Mouse (Mus musculus) neutrophil, adult 5-6 weeks (primary cell): Measurements from ENCODE around the gene Dolk. TPM values are rescaled to one million over a fixed set of nuclear protein-coding genes. Genes with fewer than 3 reads are reported as not detected.
A peak's percentile ranks its signal among the peaks of the same experiment; 100 is the strongest.

Experiments
- ATAC-seq: fragments of 151-379, 151-347 bp; 2 replicates; pipeline ENCODE4 v1.8.0; 2017; ENCODE audit warnings: mild to moderate bottlenecking, moderate TSS enrichment; ENCODE audit not compliant: insufficient number of reproducible peaks, poor library complexity, low FRiP score, severe bottlenecking; ENCODE audit errors: extremely low read depth
- total RNA-seq: library from RNA; stranded (forward); fragments of 200-1000 nt; gene quantifications from 2 replicates; pipeline ENCODE4 v1.2.3, GENCODE M21; 2017

Gene Dolk
- 9.0 and 10.3 TPM in 2 replicates for total RNA-seq

DNA sequence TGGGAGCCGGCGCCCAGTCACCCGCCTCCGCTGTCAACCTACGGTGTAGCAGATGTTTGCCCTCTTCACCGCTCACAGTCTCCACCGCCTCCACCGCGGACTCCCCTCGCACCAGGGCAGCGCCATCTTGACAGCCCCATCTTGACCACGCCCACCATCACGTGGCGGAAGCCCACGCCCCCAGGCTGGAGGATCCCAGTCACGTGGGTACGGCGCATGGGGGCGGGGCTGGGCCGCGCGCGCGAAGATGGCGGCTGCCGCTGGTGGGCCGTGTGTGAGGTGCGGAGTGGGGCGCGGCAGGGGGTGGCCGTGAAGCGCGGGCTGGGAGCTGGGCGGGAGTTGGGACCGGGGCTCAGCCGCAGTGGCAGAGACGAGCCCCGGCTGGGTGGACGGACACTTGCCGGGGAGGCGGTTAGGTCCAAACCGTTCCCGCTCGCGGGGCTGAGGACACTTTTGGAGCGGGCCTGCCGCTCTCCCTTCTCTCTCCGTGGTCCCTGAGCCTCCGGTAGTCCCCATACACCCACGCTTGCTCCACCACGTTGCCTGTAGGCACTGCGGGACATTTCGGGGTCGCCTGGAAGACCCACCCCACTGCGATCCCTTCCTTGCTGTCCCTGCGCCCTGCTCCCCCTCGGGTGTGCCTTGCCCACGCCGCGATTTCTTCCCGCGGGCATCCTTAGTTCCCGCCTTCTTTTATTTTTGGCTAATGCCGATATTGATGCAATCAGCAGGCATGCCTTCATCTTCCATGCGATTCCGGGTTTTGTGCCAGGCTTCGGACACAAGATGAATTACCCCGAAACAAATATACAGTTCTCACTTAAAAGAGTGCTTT, at the start of gene Dolk, which contains the start of gene Nup188:
TSS of gene Dolk (minus strand) at position 143 of the 835 bp plus-strand sequence.
TSS of gene Nup188 (plus strand) at position 206 of the 835 bp plus-strand sequence.
- peak; percentile 83 for ATAC-seq

DNA sequence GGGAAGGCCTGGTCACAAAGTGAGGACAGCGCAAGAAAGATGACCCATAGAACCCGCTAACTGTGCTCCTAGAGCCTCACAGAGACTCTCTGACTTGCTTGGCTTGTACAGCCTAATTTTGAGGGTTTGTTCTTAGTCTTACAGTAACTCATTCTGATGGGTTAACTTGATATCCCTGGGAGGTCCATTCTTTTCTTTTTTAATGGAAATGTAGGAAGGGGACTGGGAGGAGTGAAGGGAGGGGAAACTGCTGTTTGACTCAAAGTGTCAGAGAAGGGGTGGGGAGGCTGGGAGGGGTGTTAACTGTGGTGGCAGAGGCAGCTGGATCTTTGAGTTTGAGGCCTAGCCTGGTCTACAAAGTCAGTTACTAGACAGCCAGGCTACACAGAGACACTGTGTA, 49.2 kb upstream of the Dolk start:
- no peak for ATAC-seq

DNA sequence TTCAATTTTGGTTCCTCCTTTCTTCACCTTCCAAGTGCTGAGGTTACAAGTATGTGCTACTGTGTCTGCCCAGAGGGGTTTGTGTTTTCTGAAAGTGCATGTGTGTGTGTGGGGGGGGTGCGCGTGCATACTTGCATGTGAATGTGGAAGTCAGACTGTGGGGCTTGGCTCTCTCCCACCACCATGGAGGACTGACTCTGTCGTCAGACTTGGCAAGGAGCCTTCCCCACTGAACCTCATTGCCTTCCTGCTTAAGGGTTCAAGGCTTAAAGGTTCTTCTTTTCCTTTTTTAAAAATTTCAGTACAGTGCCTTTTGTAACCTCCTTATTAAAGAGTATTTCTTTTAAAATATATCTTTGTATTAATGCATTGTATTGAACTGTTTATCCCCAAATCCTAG, 42.7 kb upstream of the Dolk start:
- ATAC-seq: no peak

DNA sequence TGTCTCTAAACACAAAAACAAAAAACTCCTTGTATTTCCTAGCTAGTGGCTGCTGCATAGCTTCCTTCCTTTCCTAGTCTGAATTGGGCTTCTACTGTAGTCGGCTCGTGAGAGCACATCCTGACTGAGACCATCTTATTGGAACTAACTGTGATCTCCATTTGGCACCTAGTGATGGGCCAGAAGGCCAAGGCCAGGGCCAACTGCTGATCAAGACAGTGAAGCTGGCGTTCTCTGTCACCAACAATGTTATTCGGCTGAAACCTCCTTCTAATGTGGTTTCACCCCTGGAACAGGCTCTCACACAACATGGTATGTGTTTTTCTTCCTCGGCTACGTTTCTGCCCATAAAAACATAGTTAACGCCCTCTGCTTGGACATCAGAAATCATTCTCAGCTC, 41.1 kb upstream of the Dolk start:
- ATAC-seq: no peak

DNA sequence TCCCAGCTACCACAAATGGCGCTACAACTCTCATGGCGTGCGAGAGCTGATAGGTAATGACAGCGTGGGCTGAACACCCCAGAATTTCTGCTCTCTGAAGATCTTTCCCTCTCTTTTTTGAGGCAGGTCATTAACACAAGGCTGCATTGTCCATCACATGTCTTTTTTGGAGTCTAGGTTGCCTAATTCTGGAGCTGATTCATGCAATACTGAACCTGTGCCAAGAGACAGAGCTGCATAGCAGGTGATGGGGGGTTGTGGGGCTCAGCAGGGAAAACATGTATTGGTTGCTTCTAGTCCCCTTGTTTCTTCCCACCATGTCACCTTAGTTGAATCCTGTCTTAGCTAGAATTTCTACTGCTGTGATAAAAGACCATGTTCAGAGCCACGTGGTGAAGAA, 39.2 kb upstream of the Dolk start:
- no peak for ATAC-seq

DNA sequence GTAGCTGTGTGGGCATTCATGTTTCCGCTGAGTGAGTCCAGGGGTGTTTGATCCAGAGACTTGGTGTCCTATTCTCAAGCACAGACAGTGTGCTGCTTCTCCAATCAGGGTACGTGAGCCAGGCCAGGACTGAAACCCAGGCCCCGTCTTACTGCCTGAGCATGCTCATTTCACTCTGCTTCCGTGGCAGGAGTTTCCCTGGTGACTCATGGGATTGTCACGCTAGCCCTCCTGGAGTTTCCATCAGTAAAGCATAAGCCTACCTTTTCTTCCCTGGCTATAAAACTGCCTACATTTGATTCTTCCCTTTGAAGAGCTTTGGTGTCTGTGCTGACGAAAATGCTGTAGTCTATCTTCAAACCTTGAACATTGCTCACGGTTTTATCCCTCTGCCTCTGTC, 37.0 kb upstream of the Dolk start:
- ATAC-seq: no peak

DNA sequence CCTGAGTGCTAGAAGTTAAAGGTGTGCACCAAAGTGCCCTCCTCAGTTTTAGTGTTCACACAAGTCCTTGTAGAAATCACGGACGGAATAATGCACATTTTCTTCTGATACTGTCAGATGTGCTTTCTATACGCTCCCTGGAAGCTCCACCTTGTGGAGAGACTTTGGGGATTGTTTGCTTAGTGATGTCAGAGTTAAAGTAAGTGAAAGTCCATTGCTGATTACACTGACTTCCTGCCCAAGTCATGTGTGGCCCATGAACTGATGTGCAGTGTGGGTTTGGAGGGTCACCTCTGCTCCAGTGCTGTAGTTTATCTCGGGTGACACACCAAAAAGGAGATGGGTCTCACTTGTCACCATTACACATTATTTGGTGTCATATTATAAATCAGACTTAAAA, 33.1 kb upstream of the Dolk start:
- no peak for ATAC-seq

DNA sequence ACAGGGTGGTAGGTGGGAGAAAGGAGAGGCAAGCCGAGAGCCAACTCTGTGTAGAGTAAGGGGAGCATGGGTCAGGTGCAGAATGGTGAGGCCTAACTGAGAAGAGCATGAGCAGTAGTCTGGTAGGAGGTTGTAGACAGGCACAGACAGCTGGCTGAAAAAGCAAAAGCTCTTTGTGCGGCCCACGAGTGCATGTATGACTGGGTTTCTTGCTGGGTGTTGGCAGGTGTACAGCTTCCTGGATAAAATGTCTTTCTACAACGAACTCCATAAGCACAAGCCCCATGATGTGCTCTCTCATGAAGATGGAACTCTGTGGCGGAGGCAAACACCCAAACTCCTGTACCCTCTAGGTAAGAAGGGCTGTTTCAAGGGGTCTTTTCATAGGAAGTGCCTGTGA, 30.8 kb upstream of the Dolk start:
- no peak for ATAC-seq

DNA sequence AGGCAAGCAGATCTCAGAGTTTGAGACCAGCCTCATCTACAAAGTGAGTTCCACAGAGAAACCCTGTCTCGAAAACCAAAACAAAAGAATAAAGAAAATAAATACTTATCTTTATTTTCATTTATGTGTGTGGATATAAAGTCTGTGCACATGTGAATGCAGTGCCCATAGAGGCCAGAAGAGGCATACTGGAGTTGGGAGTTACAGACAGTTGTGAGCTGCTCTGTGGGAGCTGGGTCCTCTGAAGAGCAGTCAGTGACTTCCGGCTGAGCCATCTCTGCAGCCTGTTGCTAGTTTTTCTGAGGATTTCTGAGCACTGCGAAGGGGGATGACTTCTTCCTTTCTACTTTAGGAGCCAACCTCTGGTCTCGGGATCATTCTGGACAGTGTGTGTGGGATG, 30.0 kb upstream of the Dolk start:
- no peak for ATAC-seq

DNA sequence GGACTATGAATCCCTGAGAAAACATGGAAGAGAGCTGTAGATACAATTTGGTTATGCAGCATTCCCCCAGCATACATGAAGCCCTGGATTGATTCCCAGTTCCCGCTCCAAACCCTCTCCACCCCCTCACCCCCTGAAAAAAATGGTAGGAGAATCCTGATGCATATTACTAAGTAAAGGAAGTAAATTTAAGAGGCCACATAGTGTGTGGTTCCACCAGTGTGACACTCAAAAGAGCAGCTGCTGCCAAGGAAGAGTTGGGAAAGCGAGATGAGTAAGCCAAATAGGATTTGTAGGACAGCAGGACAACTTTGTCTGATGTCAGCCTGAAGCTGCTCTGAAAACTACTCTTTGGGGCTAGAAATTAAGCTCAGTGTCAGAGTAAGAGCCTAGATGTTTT, 25.3 kb upstream of the Dolk start:
- ATAC-seq: no peak

DNA sequence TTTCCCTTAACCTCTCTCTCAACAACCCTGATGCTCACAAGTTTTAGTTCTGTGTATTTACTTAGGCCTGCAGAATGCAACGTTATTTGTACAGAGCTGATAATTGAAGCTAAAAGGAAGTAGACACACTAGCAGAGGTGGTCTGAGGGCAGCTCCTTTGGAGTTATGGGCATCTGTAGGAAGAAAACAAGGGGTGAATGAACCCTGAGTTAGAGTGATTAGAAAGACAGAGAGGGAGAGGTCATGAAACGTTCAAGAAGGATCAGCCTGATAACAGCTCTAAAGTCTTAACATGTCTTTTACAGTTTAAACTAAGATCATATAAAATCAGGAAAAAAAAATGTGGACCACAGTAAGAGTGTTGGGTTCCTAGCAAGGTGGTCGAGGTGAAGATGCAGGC, 23.2 kb upstream of the Dolk start:
- no peak for ATAC-seq

DNA sequence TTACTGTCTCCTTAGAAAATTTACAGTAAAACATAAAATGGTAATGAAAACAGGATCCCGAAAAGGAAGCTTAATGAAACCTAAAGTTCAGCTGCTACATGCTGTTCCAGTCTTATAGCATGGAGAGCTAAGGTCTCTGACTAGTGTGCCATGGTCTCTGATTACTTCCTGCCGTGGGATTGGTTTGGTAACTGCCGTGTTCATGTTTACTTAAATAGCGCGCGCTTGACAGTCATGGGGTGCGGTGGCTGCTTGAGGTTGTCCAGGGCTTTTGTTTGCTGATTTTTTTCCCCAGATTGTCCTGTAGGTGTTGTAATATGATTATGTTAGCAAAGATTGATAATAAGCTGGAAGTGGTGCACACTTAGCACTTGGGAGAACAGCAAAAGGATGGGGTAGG, 20.0 kb upstream of the Dolk start:
- no peak for ATAC-seq

DNA sequence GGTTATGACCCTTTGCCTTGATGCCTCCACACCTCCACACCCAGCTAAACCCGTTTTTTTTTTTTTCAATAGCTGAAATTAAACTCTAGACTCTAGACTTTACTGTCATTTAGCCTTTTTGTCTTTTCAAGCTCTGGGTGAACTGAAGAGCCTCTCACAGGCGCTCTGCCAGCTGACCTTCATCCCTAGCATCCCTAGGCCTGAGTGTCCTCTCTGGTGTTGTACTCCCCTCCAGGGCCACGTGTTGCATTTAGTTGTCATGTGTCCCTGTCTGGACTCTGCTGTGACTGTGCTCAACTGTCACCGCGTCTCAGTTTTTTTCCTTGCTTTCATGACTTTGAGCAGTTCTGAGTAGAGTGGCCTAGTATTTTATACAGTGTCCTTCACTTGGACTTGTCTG, 13.8 kb upstream of the Dolk start:
- ATAC-seq: no peak

DNA sequence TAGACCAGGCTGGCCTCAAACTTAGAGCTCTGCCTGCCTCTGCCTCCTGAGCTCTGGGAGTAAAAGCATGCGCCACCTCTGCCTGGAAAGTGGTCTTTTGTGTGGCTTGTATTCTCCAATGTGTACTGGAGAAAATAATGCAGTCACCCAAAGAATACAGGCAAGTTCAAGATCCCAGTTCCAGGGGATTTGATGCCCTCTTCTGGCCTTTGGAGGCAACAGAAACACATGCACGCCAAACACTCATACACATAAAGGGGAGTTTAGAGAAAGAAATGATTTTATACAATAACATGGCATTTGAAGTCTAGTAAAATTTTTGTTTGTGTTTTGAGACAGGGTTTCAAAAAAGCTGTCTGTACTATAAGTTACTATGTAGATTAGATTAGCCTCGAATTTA, 13.4 kb upstream of the Dolk start:
- no peak for ATAC-seq

DNA sequence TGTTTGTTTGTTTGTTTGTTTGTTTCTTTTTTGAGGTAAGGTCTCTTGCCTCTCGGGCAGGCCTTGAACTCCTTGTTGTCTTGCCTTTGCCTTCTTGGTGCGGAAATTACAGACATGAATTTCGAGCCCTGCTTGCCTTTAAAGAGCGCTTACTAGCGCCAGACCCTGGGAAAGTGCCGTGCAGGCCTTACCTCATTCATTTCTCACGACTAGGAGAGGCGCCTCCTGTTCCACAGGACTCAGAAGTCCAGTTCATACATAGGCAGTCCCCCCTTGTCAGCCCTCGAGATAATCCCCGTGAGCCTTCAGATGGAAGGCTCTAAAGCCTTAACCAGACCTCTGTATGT, 866 bp upstream of the Dolk start:
- ATAC-seq: no peak

DNA sequence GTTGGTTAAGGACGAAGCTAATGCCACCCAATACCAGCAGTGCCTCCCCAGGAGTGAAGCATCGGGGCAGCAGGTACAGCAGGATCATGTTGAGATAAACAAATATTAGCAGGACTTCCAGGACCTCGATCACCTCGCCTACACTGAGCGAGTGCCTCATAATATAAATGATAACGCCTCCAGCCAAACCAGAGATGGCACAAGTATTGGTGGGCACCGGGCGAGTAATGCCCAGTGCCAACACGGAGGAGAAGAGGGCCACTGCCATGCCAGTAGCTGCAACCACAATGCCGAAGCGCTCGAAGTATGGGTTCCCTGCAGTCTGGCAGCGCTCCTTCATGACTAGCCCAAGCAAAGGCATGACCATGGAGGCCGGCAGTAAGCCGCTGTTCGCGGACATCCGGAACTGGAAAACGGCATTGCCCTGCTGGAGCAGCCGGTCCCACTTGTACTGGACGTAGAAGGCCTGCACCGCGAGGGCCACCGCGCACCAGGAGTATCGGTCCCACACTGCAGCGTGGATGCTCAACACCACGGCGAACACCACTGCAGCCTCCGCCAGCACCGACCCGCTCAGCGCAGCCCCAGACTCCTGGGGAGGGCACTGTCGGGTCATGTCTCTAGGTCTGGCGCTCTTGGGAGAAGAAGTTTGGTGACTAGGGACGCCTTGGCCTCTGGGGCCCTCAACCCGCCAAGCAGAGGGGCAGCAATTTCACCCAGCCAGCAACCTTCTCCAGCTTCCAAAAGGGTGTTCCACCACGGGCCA, 535 bp downstream of the Dolk start:
- ATAC-seq: no peak

DNA sequence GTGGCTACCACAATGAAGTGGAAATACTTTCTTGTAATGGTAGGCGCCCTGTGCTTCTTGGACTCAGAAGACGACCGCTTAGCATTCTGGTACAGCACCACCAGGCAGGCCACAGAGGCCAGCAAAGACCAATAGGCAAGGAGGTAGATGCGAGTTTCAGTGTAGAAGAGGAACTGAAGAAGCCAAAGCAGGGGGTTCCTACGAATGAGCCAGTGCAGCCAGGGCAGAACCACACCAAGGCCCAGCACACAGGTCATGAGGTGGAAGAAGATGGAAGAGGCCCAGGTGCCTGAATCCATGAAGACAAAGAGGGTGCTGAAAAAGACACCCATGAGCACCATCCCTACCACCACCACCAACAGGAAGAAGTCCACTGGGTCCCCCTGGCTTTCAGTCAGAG, 1.1 kb downstream of the Dolk start:
- ATAC-seq: no peak

DNA sequence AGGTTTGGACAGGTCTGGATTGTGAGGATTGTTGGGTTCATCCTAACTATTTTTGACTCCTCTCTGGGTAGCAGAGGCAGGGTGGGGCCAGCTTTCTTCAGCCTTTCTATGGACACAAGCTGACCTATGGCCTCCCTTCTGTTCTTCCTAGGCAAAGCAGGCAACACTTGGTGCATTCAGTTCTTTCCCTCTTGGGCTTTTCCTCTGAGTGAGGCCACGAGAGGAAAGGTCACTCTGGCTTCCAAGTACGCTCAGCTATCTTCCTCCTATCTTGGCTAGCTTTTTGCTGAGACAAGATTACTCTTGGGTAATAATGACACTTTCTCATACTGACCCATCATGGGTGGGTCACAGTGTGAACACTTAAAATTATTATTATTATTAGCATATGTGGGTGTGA, 2.9 kb downstream of the Dolk start:
- no peak for ATAC-seq

DNA sequence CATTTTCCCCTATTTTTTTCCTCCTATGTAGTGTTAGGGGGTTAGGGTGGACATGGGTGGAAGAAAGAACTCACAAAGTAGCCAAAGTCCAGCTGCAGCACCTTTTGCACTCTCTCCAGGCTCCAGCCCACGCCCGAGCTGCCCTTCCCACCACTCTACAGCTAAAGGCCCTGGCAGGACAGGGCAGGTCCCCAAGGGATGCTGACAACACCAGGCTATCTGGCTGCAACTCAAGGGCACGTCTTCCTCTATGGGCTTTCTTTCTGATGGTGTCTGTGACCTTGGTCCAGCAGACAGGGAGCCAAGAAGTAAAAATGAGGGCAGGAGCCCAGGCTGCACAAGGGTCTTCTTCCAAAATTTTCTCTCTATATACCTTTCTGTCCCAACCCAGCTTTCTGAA, 4.5 kb downstream of the Dolk start:
- no peak for ATAC-seq

DNA sequence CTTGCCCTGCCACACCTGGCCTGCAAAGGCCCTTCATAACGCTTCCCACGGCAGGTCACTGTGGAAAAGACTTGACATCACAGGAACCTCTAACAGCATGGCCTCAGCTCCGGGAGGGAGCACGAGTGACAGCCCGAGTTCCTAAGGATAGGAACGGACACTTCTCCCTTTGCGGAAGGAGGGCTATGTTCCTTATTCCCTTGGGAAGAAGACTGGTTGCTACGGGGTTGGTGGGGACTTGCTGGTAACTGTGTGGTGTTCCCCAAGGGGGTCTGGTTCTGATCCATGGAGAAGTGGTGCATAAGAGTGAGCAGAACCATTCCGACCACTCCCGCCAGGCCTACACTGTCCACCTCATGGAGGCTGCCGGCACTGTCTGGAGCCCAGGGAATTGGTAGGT, 5.4 kb downstream of the Dolk start, which contains the start of gene Gm28038:
TSS of gene Gm28038 (plus strand) at position 301 of the 400 bp plus-strand sequence.
- no peak for ATAC-seq
